Mouse (Mus musculus) megakaryocyte, embryonic 14.5 days (primary cell): Measurements from ENCODE around the gene Ltbp3.

Experiments
- FLI1 ChIP-seq: IDR thresholded peaks from 2 replicates; pipeline ENCODE4 v1.6.1; 2012; ENCODE audit warnings: low read length, inconsistent platforms, mixed read lengths
- GATA1 ChIP-seq: IDR thresholded peaks from 3 replicates; pipeline ENCODE4 v1.6.1; 2012; ENCODE audit warnings: mixed read lengths, low read length, inconsistent platforms, borderline replicate concordance

- no peak for TF ChIP-seq FLI1
- TF ChIP-seq GATA1, result no peak
Observed at GRCm38 (mm10) chr19:5803041-5803880, 62.6 kb downstream of the Ltbp3 start.
